Mouse (Mus musculus) thymus, postnatal 0 days (tissue): ENCODE data around the gene Shroom3. TPM values are rescaled to one million over a fixed set of nuclear protein-coding genes. Genes with fewer than 3 reads are reported as not detected.

Experiments
- DNase-seq: peaks from one replicate; pipeline ENCODE4 v3.0.0-alpha.2; 2015; ENCODE audit warnings: low spot score
- polyA plus RNA-seq: library from polyadenylated mRNA; unstranded; fragments of >200 nt; fragmentation: Nextera tagmentation; extraction: Ambion mirVana; gene quantifications from 2 replicates; pipeline ENCODE4 v1.2.1, GENCODE M21; 2015

Gene Shroom3
- polyA plus RNA-seq, 1 experiment from 2014 or later: 0.77 TPM

GRCm38 (mm10) chr5:92745390-92746253, 62.4 kb downstream of the Shroom3 start:
- no peak for DNase-seq

- no peak for DNase-seq
Observed at GRCm38 (mm10) chr5:92751488-92751887, 68.3 kb downstream of the Shroom3 start.

GRCm38 (mm10) chr5:92755241-92755775, 72.1 kb downstream of the Shroom3 start:
- DNase-seq: no peak

- DNase-seq: no peak
Observed at GRCm38 (mm10) chr5:92759156-92759745, 76.0 kb downstream of the Shroom3 start.

- DNase-seq: no peak
Observed at GRCm38 (mm10) chr5:92760542-92760941, 77.3 kb downstream of the Shroom3 start.

GRCm38 (mm10) chr5:92761615-92762353, 78.5 kb downstream of the Shroom3 start:
- no peak for DNase-seq

GRCm38 (mm10) chr5:92762425-92762824, 79.2 kb downstream of the Shroom3 start:
- DNase-seq: no peak

GRCm38 (mm10) chr5:92763546-92763952, 80.3 kb downstream of the Shroom3 start:
- DNase-seq: no peak

GRCm38 (mm10) chr5:92766301-92766700, 83.1 kb downstream of the Shroom3 start:
- no peak for DNase-seq

- no peak for DNase-seq
Observed at GRCm38 (mm10) chr5:92767194-92767777, 84.1 kb downstream of the Shroom3 start.

- DNase-seq: no peak
Observed at GRCm38 (mm10) chr5:92767857-92768291, 84.6 kb downstream of the Shroom3 start.

GRCm38 (mm10) chr5:92773821-92774220, 90.6 kb downstream of the Shroom3 start:
- no peak for DNase-seq

GRCm38 (mm10) chr5:92774419-92774818, 91.2 kb downstream of the Shroom3 start:
- no peak for DNase-seq

- no peak for DNase-seq
Observed at GRCm38 (mm10) chr5:92774893-92775292, 91.7 kb downstream of the Shroom3 start.

- no peak for DNase-seq
Observed at GRCm38 (mm10) chr5:92778395-92778794, 95.2 kb downstream of the Shroom3 start.

- DNase-seq: no peak
Observed at GRCm38 (mm10) chr5:92781082-92781481, 97.8 kb downstream of the Shroom3 start.

GRCm38 (mm10) chr5:92784037-92784860, 101.0 kb downstream of the Shroom3 start:
- no peak for DNase-seq

- DNase-seq: no peak
Observed at GRCm38 (mm10) chr5:92785870-92786436, 102.7 kb downstream of the Shroom3 start.

- DNase-seq: no peak
Observed at GRCm38 (mm10) chr5:92788990-92789389, 105.8 kb downstream of the Shroom3 start.
